Mouse (Mus musculus): ENCODE results near the gene Mettl21a.
"Not testable (repeated sequence)": the region's sequence is repeated elsewhere in the genome, so short reads cannot be mapped to it uniquely, and the experiment has no call there.

The Mettl21a gene

GRCm38 (mm10) chr1:64614801-64615345 is 2.2 kb downstream of the Mettl21a start:
- DNase-seq (ENCODE audit: low spot score), result no peak

- DNase-seq (ENCODE audit: low spot score), result no peak
Observed at GRCm38 (mm10) chr1:64614311-64614710, 2.7 kb downstream of the Mettl21a start.

- DNase-seq (ENCODE audit: low spot score), result no peak
Observed at GRCm38 (mm10) chr1:64609976-64610375, 7.1 kb downstream of the Mettl21a start.

GRCm38 (mm10) chr1:64609145-64609544 is 7.9 kb downstream of the Mettl21a start:
- DNase-seq (ENCODE audit: low spot score), result no peak

- DNase-seq (ENCODE audit: low spot score), result no peak
Observed at GRCm38 (mm10) chr1:64603381-64603780, 13.7 kb downstream of the Mettl21a start.

GRCm38 (mm10) chr1:64601242-64601842 is 15.7 kb downstream of the Mettl21a start:
- DNase-seq (ENCODE audit: low spot score), result no peak

- DNase-seq (ENCODE audit: low spot score), result no peak
Observed at GRCm38 (mm10) chr1:64600413-64601077, 16.5 kb downstream of the Mettl21a start.

- no peak for DNase-seq (ENCODE audit: low spot score)
Observed at GRCm38 (mm10) chr1:64598926-64599325, 18.1 kb downstream of the Mettl21a start.

- no peak for DNase-seq (ENCODE audit: low spot score)
Observed at GRCm38 (mm10) chr1:64578801-64579200, 38.2 kb downstream of the Mettl21a start.

GRCm38 (mm10) chr1:64577911-64578310 is 39.1 kb downstream of the Mettl21a start:
- not testable (repeated sequence) for DNase-seq (ENCODE audit: low spot score)

- DNase-seq (ENCODE audit: low spot score), result no peak
Observed at GRCm38 (mm10) chr1:64576732-64577131, 40.3 kb downstream of the Mettl21a start.

GRCm38 (mm10) chr1:64576022-64576421 is 41.0 kb downstream of the Mettl21a start:
- DNase-seq (ENCODE audit: low spot score), result no peak

- no peak for DNase-seq (ENCODE audit: low spot score)
Observed at GRCm38 (mm10) chr1:64568206-64568605, 48.8 kb downstream of the Mettl21a start.

- no peak for DNase-seq (ENCODE audit: low spot score)
Observed at GRCm38 (mm10) chr1:64560105-64560504, 56.9 kb downstream of the Mettl21a start.

All from urinary bladder, postnatal 14 days (tissue).